Mouse (Mus musculus) CH12.LX (cell line): ENCODE data around the gene A930004D18Rik. TPM values are rescaled to one million over a fixed set of nuclear protein-coding genes. Genes with fewer than 3 reads are reported as not detected.

Experiments used
- DNase-seq: peaks from one replicate; pipeline ENCODE4 v3.0.0-alpha.2; 2013; ENCODE audit errors: extremely low read depth
- H3K27ac ChIP-seq: 2 replicates; pipeline ENCODE4 v1.5.1; 2012; ENCODE audit warnings: low read depth, mild to moderate bottlenecking, control low read depth, moderate library complexity; ENCODE audit not compliant: insufficient read depth
- H3K27me3 ChIP-seq: replicated peaks from 2 replicates; pipeline ENCODE3; 2012; ENCODE audit warnings: inconsistent platforms
- H3K36me3 ChIP-seq, 2 experiments: replicated peaks in 1 of 2; 2 replicates each; pipeline versions ENCODE3 to v1.6.1; 2012; ENCODE audit warnings: inconsistent platforms in 1 of 2, low read length in 1 of 2, mild to moderate bottlenecking in 1 of 2, mixed read lengths in 1 of 2, moderate library complexity in 1 of 2; ENCODE audit not compliant: control insufficient read depth in 1 of 2, insufficient read depth in 1 of 2
- H3K4me1 ChIP-seq, 2 experiments: 2 replicates each; pipeline ENCODE4 v1.6.1; 2012; ENCODE audit warnings: inconsistent platforms in 1 of 2, moderate library complexity in 1 of 2; ENCODE audit not compliant: insufficient read depth in 2 of 2, control insufficient read depth in 1 of 2
- H3K4me2 ChIP-seq: 2 replicates; pipeline ENCODE4 v1.6.1; 2012; ENCODE audit warnings: low read depth, mild to moderate bottlenecking, control low read depth; ENCODE audit not compliant: poor library complexity, insufficient read depth, severe bottlenecking
- H3K4me3 ChIP-seq, 3 experiments: fragments of 150-350 bp in 1 of 3; sonication (generic) in 1 of 3; replicated peaks in 1 of 3; 2 replicates each; pipeline versions ENCODE3 to v1.5.1; 2011 to 2012; ENCODE audit warnings: low read depth in 2 of 3, low read length in 2 of 3, mild to moderate bottlenecking in 2 of 3, moderate library complexity in 2 of 3, control low read depth in 1 of 3, improper control_type of control experiment in 1 of 3, inconsistent platforms in 1 of 3, mixed read lengths in 1 of 3; ENCODE audit not compliant: poor library complexity in 1 of 3
- H3K79me2 ChIP-seq: replicated peaks from 2 replicates; pipeline ENCODE4 v1.6.1; 2012; ENCODE audit warnings: mild to moderate bottlenecking, moderate library complexity; ENCODE audit not compliant: control insufficient read depth, poor library complexity, insufficient read depth, severe bottlenecking; ENCODE audit errors: extremely low read depth
- H3K9ac ChIP-seq: 2 replicates; pipeline ENCODE4 v1.6.1; 2012; ENCODE audit warnings: low read depth, mild to moderate bottlenecking, control low read depth, moderate library complexity; ENCODE audit not compliant: insufficient read depth
- H3K9me3 ChIP-seq: replicated peaks from 2 replicates; pipeline ENCODE3; 2012; ENCODE audit warnings: low read length, inconsistent platforms, mixed read lengths
- BHLHE40 ChIP-seq: IDR thresholded peaks from 2 replicates; pipeline ENCODE4 v1.6.1; 2011; ENCODE audit warnings: mild to moderate bottlenecking, low read depth, low read length, improper control_type of control experiment
- CHD1 ChIP-seq: IDR thresholded peaks from 2 replicates; pipeline ENCODE4 v1.6.1; 2012; ENCODE audit warnings: low read depth, low read length, improper control_type of control experiment, inconsistent platforms
- CHD2 ChIP-seq: IDR thresholded peaks from 2 replicates; pipeline ENCODE4 v1.6.1; 2011; ENCODE audit warnings: low read length, improper control_type of control experiment
- E2F4 ChIP-seq: IDR thresholded peaks from 2 replicates; pipeline ENCODE4 v1.6.1; 2011; ENCODE audit warnings: low read depth, low read length, improper control_type of control experiment; ENCODE audit not compliant: insufficient replicate concordance
- ETS1 ChIP-seq: conservative IDR thresholded peaks from 2 replicates; pipeline ENCODE4 v1.6.1; 2012; ENCODE audit warnings: low read depth, mild to moderate bottlenecking, inconsistent platforms, low read length, improper control_type of control experiment, moderate library complexity
- GABPA ChIP-seq: IDR thresholded peaks from 2 replicates; pipeline ENCODE4 v1.6.1; 2012; ENCODE audit warnings: low read depth, low read length, improper control_type of control experiment, inconsistent platforms; ENCODE audit not compliant: insufficient replicate concordance
- HCFC1 ChIP-seq: IDR thresholded peaks from 2 replicates; pipeline ENCODE4 v1.6.1; 2012; ENCODE audit warnings: low read depth, mild to moderate bottlenecking, inconsistent platforms, low read length, improper control_type of control experiment
- JUN ChIP-seq: IDR thresholded peaks from 2 replicates; pipeline ENCODE4 v1.6.1; 2011; ENCODE audit warnings: low read depth, mild to moderate bottlenecking, low read length, improper control_type of control experiment, moderate library complexity; ENCODE audit not compliant: insufficient read depth
- JUND ChIP-seq: conservative IDR thresholded peaks from 2 replicates; pipeline ENCODE4 v1.6.1; 2011; ENCODE audit warnings: low read depth, low read length, improper control_type of control experiment
- MAFK ChIP-seq: IDR thresholded peaks from 2 replicates; pipeline ENCODE4 v1.6.1; 2011; ENCODE audit warnings: low read length, improper control_type of control experiment; ENCODE audit not compliant: insufficient replicate concordance
- MEF2A ChIP-seq: IDR thresholded peaks from 2 replicates; pipeline ENCODE4 v1.6.1; 2014; ENCODE audit warnings: low read depth, mild to moderate bottlenecking, inconsistent platforms, low read length, improper control_type of control experiment, borderline replicate concordance
- MXI1 ChIP-seq: IDR thresholded peaks from 2 replicates; pipeline ENCODE4 v1.6.1; 2011; ENCODE audit warnings: mild to moderate bottlenecking, low read depth, low read length, improper control_type of control experiment
- NRF1 ChIP-seq: IDR thresholded peaks from 2 replicates; pipeline ENCODE4 v1.6.1; 2014; ENCODE audit warnings: low read depth, mild to moderate bottlenecking, inconsistent platforms, low read length, improper control_type of control experiment, moderate library complexity
- PAX5 ChIP-seq: IDR thresholded peaks from 2 replicates; pipeline ENCODE4 v1.6.1; 2012; ENCODE audit warnings: low read length, inconsistent platforms, mixed read lengths
- POLR2A ChIP-seq: IDR thresholded peaks from 2 replicates; pipeline ENCODE4 v1.6.1; 2011; ENCODE audit warnings: low read depth, mild to moderate bottlenecking, improper control_type of control experiment, low read length
- POLR2AphosphoS2 ChIP-seq: IDR thresholded peaks from 2 replicates; pipeline ENCODE4 v1.6.1; 2011; ENCODE audit warnings: low read depth, low read length, improper control_type of control experiment
- SMC3 ChIP-seq: IDR thresholded peaks from 2 replicates; pipeline ENCODE4 v1.6.1; 2011; ENCODE audit warnings: low read depth, low read length, improper control_type of control experiment
- TBP ChIP-seq: conservative IDR thresholded peaks from 2 replicates; pipeline ENCODE4 v1.6.1; 2011; ENCODE audit warnings: low read depth, low read length, improper control_type of control experiment
- UBTF ChIP-seq: IDR thresholded peaks from 2 replicates; pipeline ENCODE4 v1.6.1; 2012; ENCODE audit warnings: low read depth, mild to moderate bottlenecking, inconsistent platforms, low read length, improper control_type of control experiment, moderate library complexity
- USF2 ChIP-seq: conservative IDR thresholded peaks from 2 replicates; pipeline ENCODE4 v1.6.1; 2011; ENCODE audit warnings: low read depth, low read length, improper control_type of control experiment
- ZC3H11A ChIP-seq: IDR thresholded peaks from 2 replicates; pipeline ENCODE4 v1.6.1; 2012; ENCODE audit warnings: low read depth, mild to moderate bottlenecking, inconsistent platforms, low read length, improper control_type of control experiment
- ZMIZ1 ChIP-seq: IDR thresholded peaks from 2 replicates; pipeline ENCODE4 v1.6.1; 2012; ENCODE audit warnings: low read depth, mild to moderate bottlenecking, inconsistent platforms, low read length, improper control_type of control experiment
- ZNF384 ChIP-seq: IDR thresholded peaks from 2 replicates; pipeline ENCODE4 v1.6.1; 2012; ENCODE audit warnings: low read depth, low read length, improper control_type of control experiment, inconsistent platforms
- dilution Hi-C: fragments of 300-500 bp; cut with MboI; formaldehyde crosslinking; loops from 2 replicates; pipeline ENCODE4 v1.14.3; 2020; ENCODE audit warnings: low sequenced_read_pairs; ENCODE audit not compliant: extremely low pct_unique_long_range_greater_than_20kb, extremely low pct_ligation_motif_present
- in situ Hi-C: fragments of 300-500 bp; cut with MboI; formaldehyde crosslinking; loops from 3 replicates; pipeline ENCODE4 v1.14.3; 2019; ENCODE audit warnings: low sequenced_read_pairs, low pct_ligation_motif_present, low pct_unique_long_range_greater_than_20kb, mixed read lengths
- polyA plus RNA-seq: library from polyadenylated mRNA; unstranded; fragments of >175 nt; gene quantifications from 2 replicates; pipeline ENCODE4 v1.2.1, GENCODE M21; 2012; ENCODE audit warnings: low read depth; ENCODE audit not compliant: insufficient read length
- total RNA-seq, 2 experiments: library from RNA; depleted of rRNA; stranded (reverse); fragments of 300-350 nt in 1 of 2; fragments of >200 nt in 1 of 2; gene quantifications; 2 replicates each; pipeline ENCODE4 v1.2.3; 2012 to 2014

Gene A930004D18Rik
- total and polyA plus RNA-seq, 3 experiments: 0.15 to 1.7 (median 0.72) TPM

- H3K9me3 ChIP-seq: no peaks in the 10 kb centered on the region
- in situ Hi-C loops: loop anchor here (10.0 to 25.0 kb wide), 3 partner anchors 147 to 649 kb away; partner anchors contain the start of genes Bmi1 and Spag6
- H3K4me1 ChIP-seq: peaks cover 0 to 12% of the 10 kb centered on the region in 2 experiments; a peak in 2 of 4 replicates
- H3K4me3 ChIP-seq: no peak overlapping the region
- no peaks in the 10 kb centered on the region for H3K79me2 ChIP-seq
- no peak overlapping the region for H3K4me2 ChIP-seq
- TF ChIP-seq POLR2AphosphoS2 (no peak), USF2 (no peak), CHD1 (no peak), ZMIZ1 (no peak), HCFC1 (no peak), UBTF (no peak), SMC3 (no peak), MEF2A (no peak)
- dilution Hi-C loops: no loop called here
- no peaks in the 10 kb centered on the region for H3K36me3 ChIP-seq
- H3K27me3 ChIP-seq: peaks cover 10% of the 10 kb centered on the region
- no peak overlapping the region for H3K27ac ChIP-seq
- H3K9ac ChIP-seq: no peak overlapping the region
- no peak for DNase-seq
Measured at GRCm38 (mm10) chr2:18038141-18038752, 710 bp upstream of the A930004D18Rik start.

GRCm38 (mm10) chr2:18034371-18035250, 2.9 kb downstream of the A930004D18Rik start:
- Histone ChIP-seq H3K9me3 (no peaks in the 10 kb centered on the region), H3K9ac (no peak overlapping the region), H3K79me2 (no peaks in the 10 kb centered on the region), H3K27me3 (peaks cover 10% of the 10 kb centered on the region), H3K4me3 (no peak overlapping the region), H3K27ac (no peak overlapping the region), H3K4me2 (no peak overlapping the region), H3K4me1 (no peaks in the 10 kb centered on the region), H3K36me3 (no peaks in the 10 kb centered on the region)
- TF ChIP-seq MAFK (no peak), E2F4 (no peak), CHD1 (no peak), JUN (no peak), ZC3H11A (no peak), UBTF (no peak), PAX5 (no peak), TBP (no peak), HCFC1 (no peak), GABPA (no peak), CHD2 (no peak), JUND (no peak), NRF1 (no peak), POLR2A (no peak), ZNF384 (no peak), MXI1 (no peak), BHLHE40 (no peak), ETS1 (no peak)
- in situ Hi-C loops: loop anchor here (10.0 to 25.0 kb wide), 3 partner anchors 150 to 653 kb away; partner anchors contain the start of genes Bmi1 and Spag6
- DNase-seq: no peak
- dilution Hi-C loops: no loop called here
